Mouse (Mus musculus) right cerebral cortex, adult 18-20 months (tissue): Measurements from ENCODE around the gene Gm42688.
"Not testable (repeated sequence)": the region's sequence is repeated elsewhere in the genome, so short reads cannot be mapped to it uniquely, and the experiment has no call there.

Experiments
- DNase-seq: peaks from one replicate; pipeline ENCODE4 v3.0.0; 2022; ENCODE audit warnings: mixed read lengths

Gene Gm42688

DNA sequence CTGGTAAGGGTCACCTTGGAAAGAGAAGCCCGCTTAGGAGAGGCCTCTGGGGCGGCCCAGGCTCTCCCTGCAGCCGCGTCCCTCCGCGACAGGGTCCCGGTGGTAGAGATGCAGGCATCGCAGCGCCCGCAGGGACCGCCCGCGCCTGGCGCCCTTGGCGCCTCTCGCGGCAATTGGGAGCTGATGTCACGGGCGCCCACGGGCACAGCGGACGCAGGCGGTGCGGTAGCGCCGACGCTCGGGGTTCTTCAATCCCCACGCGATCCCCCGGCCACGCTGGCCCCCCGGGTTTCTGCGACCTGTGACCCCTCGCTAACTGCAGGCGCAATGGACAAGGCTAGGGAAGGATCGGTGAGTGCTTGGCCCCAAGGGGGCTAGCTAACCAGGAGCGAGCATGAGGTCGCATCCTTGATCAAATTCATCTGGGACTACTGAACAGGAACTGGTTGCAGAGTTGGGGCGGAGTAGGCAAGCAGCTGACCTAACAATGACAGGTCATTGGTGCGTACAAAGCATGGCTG, 40.9 kb downstream of the Gm42688 start:
- DNase-seq: peak; percentile 80

DNA sequence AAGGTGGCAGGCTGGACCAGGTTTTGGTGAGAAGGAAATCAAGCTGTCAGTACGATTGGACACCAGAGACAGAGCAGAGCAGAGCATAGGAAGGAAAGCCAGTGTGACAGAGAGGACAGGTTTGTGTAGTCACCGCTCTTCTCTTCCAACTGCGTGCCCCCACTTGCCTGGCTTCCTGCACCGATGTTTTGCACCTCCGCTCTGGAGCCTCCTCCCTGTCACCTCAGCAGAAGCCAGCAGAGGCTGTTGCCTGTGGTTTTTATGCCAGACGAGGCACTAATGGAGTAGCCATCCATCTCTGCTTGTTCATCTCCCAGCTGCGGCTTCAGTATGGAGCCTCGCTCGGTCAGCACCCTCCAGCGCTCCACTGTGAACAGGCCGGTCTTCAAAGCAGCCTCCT, 41.5 kb downstream of the Gm42688 start:
- peak; percentile 70 for DNase-seq

DNA sequence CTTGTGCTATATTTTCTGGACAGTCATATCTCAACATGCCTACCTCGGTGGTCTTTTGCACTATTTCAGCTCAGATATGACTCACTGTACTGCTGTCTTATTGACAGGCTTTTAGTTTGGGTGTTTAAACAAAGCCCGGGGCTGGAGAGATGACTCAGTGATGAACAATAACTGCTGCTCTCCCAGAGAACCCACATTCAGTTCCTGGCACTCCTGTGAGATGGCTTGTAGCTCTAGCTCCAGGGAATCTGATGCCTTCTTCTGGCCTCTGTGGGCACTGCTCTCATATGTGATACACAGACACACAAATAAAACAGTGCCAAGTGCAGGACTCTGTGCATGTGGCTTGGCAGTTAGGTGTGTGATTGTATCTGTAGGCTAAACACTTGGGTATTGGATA, 43.8 kb downstream of the Gm42688 start:
- DNase-seq: no peak

DNA sequence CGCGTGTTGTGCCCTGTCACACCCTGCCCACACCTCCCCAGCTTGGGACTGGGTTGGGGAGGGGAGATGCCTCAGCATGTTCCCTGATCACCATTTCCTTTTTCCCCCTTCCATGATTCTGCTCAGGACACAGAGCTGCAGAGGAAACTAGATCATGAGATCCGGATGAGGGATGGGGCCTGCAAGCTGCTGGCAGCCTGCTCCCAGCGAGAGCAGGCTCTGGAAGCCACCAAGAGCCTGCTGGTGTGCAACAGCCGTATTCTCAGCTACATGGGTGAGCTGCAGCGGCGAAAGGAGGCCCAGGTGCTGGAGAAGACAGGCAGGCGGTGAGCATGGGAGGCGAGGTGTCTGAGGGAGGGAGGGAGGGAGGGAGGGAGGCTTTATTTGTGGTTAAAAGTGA, 44.4 kb downstream of the Gm42688 start:
- DNase-seq: no peak

DNA sequence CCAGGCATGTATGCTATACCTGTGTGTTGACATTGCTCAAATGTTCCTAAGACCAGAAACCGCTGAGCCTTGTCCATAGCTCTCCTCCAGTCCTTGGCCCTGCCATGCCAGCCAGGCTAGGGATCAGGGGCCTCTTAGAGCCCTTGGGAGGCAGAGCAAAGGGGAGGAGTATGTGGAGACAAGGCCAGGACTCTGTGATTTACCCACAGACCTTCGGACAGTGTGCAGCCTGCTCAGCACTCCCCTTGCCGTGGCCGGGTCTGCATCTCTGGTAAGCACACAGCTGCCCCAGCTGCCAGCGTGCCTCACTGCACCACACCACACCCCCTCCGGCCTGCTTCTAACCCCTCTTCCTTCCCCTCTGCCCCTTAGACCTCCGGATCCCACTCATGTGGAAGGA, 45.9 kb downstream of the Gm42688 start:
- DNase-seq: no peak

DNA sequence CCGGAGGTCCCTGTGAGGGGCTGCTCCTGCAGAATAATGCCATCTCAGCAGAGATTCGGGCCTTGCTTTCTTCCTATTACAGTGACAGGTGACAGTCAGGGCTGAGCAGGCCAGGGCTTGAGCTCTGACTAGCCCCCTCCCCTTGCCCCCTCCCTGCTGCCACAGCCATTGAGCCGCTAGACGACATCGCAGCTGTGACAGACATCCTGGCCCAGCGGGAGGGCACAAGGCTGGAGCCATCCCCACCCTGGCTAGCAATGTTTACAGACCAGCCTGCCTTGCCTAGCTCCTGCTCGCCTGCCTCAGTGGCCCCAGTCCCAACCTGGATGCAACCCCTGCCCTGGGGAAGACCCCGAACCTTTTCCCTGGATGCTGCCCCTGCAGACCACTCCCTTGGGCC, 50.3 kb downstream of the Gm42688 start:
- DNase-seq: no peak

DNA sequence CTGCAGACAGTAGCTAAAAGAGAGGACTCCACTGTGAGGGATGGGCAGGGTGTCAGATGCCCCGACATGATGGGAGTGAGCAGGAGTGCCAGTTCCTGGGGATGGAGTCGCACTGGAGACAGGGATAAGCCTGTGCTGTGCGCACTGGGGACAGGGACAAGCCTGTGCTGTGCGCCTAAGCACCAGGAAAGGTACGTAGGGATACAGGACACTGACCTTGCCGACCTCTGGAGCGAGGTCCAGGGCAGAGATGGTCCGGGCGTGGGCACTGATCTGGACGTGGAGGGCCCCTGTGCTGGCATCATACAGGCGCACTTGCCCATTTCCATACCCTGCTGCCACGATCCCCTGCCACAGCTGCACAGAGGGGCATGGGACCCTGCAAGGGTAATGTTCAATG, 51.6 kb downstream of the Gm42688 start:
- DNase-seq: no peak

DNA sequence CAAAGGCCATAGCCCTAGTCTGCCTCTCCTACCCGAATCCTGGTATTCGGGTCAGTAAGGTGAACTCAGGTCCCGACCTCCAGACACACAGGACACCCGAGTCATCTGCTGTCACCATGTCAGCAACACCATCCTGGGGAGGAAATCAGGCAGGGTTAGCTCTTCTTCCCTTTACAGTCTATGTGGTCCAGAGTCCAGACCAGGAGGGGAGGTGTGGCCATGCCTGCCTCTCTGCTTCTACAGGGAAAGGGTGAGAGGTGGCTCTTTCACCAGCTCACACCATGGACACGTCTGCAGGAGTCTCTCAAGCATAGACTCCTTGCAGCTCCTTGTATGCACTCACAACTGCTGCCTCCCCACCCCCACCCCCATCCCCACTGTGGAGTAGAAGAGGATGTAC, 52.1 kb downstream of the Gm42688 start:
- DNase-seq: no peak

DNA sequence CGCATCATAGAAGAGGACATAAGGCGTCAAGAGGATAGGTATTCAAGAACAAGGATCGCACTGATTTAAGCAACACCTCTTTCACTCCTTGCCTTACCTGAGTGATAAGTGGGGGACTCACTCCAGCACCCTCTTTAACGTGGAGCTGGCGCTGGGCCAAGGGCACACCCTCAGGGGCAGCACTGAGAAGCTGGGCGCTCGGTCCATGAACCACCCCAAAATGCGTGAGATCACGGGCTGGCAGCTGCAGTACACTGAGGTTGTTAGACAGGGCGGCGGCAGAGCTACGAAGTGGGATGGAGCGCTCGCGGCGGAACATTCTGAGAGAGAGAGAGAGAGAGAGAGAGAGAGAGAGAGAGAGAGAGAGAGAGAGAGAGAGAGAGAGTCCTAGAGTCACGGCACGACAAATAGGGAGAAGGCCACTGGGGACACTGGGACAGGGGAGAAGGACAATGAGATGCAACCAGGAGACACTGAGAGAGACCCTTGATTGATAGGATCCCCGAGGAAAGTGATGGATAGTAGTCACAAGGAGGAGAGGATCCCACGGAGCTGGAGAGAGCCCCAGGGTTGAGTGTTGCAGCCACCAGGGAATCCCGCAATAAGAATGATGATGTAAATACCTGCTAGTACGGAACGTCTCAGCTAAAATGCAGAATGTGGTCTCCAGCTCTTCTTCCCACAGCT, 54.3 kb downstream of the Gm42688 start:
- DNase-seq: no peak

DNA sequence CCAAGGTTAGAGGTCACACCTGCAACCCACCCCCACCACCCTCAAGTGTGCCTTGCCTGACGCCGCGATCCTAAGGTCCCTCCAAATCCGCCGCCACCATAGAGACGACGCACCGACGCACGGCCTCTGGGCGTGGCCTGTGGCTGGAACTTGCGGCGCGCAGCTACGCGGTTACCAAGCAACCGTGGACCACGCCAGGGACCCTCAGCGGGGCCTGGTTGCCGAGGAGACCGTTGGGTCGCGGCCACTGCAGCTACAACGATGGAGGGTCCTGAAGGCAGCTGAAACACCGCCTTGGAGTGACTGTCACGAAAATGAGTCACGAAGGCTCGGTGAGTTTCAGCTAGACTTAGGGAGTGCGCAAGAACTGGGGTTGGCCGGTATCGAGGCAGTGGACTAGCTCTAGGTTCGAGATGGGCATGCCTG, 54.9 kb downstream of the Gm42688 start, which contains the start of the genes Wdr54 and 1700003E16Rik:
Gene Wdr54, minus strand, starts transcription at position 139 of the 426 bp plus-strand sequence.
Gene 1700003E16Rik, plus strand, starts transcription at position 146 of the 426 bp plus-strand sequence.
- peak; percentile 85 for DNase-seq

DNA sequence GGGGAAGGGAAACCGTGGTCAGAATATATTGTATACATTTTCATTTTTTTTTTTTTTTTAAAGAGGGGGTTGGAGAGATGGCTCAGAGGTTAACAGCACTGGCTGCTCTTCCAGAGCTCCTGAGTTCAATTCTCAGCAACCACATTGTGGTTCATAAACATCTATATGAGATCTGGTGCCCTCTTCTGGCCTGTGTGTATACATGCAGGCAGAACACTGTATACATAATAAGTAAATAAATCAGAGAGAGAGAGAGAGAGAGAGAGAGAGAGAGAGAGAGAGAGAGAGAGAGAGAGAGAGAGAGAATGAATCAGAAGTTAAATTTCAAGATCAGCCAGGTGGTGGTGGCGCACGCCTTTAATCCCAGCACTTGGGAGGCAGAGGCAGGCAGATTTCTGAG, 58.0 kb downstream of the Gm42688 start:
- DNase-seq: not testable (repeated sequence)
